Mouse (Mus musculus) adrenal gland, postnatal 25 days (tissue): ENCODE measurements at regions not wholly inside any gene's neighbourhood (a gene's known extent, or its start where the extent isn't known, plus 50 kb on each side); places are given as distances from the start of the nearest gene placed in this dataset.
"Not testable (repeated sequence)": the region's sequence is repeated elsewhere in the genome, so short reads cannot be mapped to it uniquely, and the experiment has no call there.

Experiments
- DNase-seq: peaks from one replicate; pipeline ENCODE4 v3.0.0; 2021; ENCODE audit warnings: mixed read lengths

DNA sequence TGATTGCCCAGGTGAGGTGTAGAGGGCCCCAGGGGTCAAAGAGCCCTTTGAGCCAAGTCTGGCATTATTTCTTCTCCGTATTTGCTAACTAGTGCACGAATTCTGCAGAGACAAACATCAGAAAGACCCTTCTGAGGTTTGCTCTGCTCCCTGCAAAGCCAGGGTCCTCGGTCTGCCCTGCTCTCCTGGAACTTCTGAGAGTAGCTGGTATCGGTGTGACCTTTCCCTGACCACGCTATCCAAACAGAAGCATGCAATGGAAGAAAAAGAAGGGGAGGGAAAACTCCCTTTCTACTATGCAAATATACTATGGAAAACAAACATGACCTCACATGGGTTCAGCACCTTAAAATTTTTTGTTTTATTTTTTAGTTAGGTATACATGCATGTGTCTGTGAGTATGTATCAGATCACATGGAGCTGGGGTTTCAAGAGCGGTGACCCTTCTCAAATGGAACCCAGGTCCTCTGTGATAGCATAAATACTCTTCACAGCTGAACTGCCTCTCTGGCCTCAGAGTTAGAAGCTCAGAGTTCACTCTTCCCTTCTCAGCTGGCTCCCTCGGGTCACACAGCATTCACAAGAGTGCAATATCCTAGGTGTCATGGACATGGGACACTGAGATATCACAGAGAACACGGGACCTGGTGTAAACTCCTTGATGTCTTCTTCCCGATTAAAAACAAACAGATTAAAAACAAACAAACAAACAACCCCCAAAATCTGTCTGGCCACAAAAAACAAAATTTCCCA lies 144.7 kb downstream of the Bcl2l11 start:
- DNase-seq: no peak

DNA sequence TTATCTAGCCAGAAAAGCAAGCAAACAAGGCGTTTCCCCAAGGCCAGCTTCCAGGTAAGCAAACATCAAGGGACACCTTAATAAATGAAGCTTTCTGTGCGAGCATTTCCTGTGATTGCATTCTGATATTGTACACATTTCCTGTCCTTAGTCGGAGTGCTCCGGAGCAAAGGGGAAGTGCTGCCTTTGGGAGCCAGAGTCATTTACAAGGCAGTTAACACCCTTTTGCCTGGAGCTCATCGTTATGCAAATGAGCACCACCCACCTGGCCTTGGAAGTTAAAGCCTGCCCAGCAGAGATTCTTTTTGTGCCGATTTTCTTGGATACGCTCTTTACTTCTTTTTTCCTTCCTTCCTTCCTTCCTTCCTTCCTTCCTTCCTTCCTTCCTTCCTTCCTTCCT lies 147.0 kb downstream of the Bcl2l11 start:
- no peak for DNase-seq

- no peak for DNase-seq
Measured at GRCm38 (mm10) chr2:128273292-128273691, 147.5 kb downstream of the Bcl2l11 start.

- DNase-seq: no peak
Measured at GRCm38 (mm10) chr2:128276337-128276736, 150.5 kb downstream of the Bcl2l11 start.

DNA sequence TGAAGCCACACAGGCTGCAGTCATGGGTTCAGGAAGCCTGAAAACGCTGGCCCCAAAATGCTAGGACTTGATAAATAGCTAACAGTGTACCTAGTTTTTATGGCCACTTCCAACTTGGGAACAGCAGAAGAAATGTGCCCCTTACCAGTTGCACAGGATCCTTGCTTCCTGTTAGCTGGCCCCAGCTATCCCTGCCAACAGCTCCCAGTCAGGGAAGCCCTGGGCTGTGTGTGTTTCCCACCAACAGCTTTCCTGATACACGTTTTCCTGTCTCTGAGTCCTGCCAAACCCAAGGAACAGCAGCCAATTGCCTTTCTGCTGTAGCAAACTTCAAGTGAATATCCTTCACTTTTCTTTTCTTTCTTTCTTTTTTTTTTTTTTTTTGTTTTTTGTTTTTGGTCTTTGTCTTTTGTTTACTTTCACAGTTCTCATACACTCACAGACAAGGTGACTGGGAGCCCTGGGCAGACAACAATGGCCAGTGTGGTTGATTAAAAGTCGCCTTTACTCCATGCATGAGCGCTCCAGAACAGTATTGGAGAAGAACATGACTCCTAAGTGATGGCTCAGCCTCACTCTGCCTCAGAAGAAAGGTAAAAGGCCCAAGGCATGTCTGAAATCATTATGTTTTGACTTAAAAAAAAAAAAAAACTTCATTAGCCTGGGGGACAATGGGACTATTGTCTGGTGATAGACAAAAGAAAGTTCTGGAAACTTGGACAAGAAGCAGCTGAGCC lies 151.7 kb downstream of the Bcl2l11 start:
- no peak for DNase-seq

- DNase-seq: no peak
Measured at GRCm38 (mm10) chr2:128278124-128278432, 152.2 kb downstream of the Bcl2l11 start.

DNA sequence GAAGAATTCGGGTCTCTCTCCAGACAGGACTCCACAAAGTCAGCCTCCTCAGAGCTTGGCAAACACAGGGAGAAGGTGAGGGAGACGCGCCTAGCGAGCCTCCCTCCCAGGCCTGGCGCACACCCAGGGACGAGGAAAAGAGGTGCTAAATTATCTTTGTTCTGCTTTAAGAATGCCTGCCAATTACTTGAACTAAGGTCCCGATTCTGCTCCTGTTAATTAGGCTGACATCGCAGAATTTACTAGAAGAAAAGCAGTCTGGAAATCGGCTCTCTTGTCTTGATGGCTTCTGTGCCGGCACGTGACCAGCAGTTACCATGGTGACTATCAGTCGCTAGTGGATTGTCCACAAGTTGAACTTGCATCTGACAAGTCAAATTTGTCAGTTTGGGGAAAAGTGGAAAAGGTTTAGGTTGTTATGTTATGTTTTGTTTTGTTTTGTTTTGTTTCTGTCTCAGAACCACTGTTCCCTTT lies 152.8 kb downstream of the Bcl2l11 start:
- peak; percentile 55 for DNase-seq

GRCm38 (mm10) chr2:128279127-128279710 lies 153.4 kb downstream of the Bcl2l11 start:
- DNase-seq: peak; percentile 18

DNA sequence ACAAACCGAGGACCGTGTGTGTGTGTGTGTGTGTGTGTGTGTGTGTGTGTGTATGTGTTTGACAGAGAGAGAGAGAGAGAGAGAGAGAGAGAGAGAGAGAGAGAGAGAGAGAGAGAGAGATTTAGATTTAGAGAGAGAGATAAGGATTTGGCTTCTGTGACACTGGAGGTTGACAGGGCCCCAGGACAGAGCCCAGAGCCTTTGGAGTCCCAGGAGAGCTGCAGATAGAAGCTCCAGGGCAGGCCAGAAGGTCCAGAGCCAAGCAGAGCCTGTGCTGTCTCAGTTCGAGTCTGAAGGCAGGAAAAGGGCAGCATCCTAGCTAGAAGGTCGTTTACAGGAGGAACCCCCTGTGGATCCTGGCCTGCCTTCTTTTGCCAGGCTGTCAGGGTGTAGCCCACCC lies 156.8 kb downstream of the Bcl2l11 start:
- DNase-seq: no peak

- peak; percentile 92 for DNase-seq
Measured at GRCm38 (mm10) chr2:128284822-128285421, 159.1 kb downstream of the Bcl2l11 start.

DNA sequence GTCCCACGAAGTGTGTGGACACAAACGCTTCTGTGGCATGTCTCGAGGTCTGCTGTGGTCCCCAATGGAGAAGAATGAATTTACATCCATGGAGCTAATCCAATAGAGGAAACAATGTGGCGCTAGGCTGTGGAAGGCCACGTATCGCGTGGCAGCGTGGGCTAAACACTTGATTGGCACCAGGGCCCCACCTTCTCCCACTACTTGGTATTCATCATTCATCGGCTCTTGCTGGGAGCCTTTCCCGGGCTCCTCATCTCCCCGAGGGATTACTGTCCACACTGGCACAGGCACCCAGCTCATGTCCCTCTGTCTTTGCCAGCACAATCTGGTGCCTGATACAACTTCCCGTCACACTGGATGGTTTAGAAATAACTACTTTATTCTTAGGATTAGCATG lies 159.6 kb downstream of the Bcl2l11 start:
- DNase-seq: no peak

GRCm38 (mm10) chr2:128288138-128288551 lies 162.3 kb downstream of the Bcl2l11 start:
- DNase-seq: no peak

GRCm38 (mm10) chr2:128290609-128291008 lies 164.8 kb downstream of the Bcl2l11 start:
- DNase-seq: no peak

GRCm38 (mm10) chr2:128294610-128295009 lies 168.8 kb downstream of the Bcl2l11 start:
- DNase-seq: no peak

- DNase-seq: no peak
Measured at GRCm38 (mm10) chr2:128295018-128295424, 169.2 kb downstream of the Bcl2l11 start.

- no peak for DNase-seq
Measured at GRCm38 (mm10) chr2:128295726-128296234, 169.9 kb downstream of the Bcl2l11 start.

- DNase-seq: not testable (repeated sequence)
Measured at GRCm38 (mm10) chr2:128296423-128296822, 170.6 kb downstream of the Bcl2l11 start.

DNA sequence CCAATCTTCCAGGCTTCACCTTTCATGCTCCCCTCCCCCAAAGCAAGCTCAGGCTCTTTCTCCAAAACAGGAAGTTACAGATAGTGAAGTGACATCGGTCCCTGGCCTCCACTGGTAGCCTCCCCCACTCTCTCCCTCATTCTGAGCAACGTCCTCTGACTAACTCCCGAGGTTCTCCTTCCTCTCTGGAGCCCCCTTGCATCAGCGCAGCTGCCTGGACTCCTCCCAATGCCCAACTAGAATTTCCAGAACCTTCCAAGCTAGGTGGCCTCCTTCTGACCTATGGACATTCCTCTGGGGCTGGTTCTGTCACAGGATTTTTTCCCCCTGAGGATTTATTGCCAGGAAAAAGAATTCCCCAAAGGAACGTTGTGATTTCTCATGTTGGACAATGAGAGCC lies 171.1 kb downstream of the Bcl2l11 start:
- no peak for DNase-seq

DNA sequence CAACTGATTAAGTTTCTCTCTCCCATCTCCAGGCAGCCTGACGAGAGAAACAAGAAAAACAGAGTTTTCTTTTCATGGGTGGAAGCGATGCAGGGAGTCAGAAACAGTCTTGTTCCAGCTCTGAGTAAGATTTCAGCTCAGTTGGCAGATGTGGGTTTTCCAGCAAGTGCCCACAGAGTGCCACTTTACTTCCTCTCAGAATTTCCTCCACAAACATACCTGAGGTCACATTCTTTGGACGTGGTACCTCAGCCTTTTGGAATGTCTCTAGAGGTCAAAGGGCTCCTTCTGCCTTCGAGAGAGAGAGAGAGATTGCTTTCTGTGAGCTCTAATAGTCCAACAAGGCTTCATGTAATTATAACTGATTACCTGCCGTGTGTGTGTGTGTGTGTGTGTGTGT lies 172.0 kb downstream of the Bcl2l11 start:
- no peak for DNase-seq

DNA sequence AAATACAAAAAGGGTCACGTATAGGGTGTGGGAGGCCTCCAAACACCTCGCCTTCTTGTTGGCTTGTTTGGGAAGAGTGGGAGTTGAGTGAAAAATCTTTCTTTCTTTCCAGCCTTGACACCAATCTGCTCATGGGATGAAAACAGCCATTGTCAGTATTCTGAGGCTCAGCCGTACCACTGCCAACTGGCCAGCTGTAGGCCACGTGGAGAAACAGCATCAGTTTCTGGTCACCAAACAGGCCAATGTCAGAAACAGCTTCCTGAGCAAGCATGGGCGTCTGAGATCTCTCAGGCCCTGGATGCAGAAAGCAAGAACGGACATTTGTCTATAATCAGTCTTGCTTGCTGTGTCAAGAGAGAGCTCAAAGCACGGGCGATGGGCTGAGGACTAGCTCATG lies 173.2 kb downstream of the Bcl2l11 start:
- no peak for DNase-seq

- no peak for DNase-seq
Measured at GRCm38 (mm10) chr2:128301709-128302108, 175.9 kb downstream of the Bcl2l11 start.

GRCm38 (mm10) chr2:128304063-128304712 lies 178.3 kb downstream of the Bcl2l11 start:
- DNase-seq: no peak
